Mouse (Mus musculus): ENCODE measurements at regions not wholly inside any gene's neighbourhood (a gene's known extent, or its start where the extent isn't known, plus 50 kb on each side); places are given as distances from the start of the nearest gene placed in this dataset.

DNA sequence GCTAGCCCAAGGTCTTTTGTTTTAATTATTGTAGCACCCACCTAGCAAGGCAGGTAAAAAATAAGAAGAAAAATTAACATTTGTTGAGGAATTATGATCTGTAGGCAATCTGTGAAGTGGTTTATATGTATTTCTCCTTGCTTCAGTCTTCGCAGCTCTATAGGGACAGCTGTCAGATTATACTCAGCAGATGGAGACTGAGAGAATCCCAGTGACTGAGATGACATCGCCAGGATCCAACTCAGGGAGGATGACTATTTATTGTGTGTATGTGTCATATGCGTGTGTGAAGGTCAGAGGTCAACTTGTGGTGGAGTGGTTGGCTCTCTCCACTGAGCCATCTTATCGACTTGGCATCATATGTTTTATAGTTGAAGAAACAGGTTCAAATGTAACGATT is 362.0 kb upstream of the Chd6 start:
- no peaks in the 10 kb centered on the region for H3K9me3 ChIP-seq (ENCODE audit: control insufficient read depth, low read length)
- 80% methylated on average over 5 of the region's 5 CpGs for WGBS
- no peak overlapping the region for H3K27ac ChIP-seq (replicated peaks; ENCODE audit: low read depth, low read length)
- no peak overlapping the region for H3K4me2 ChIP-seq (ENCODE audit: low read depth, low read length)
- DNase-seq (ENCODE audit: low spot score) (no peak), ATAC-seq (ENCODE audit: low read depth) (no peak)
- no peaks in the 10 kb centered on the region for H3K4me1 ChIP-seq (ENCODE audit: control insufficient read depth, insufficient read depth, low read length)
- no peak overlapping the region for H3K4me3 ChIP-seq (ENCODE audit: low read depth, low read length)
- no peaks in the 10 kb centered on the region for H3K36me3 ChIP-seq (ENCODE audit: control insufficient read depth, insufficient read depth, low read length)
- no peaks in the 10 kb centered on the region for H3K27me3 ChIP-seq (replicated peaks; ENCODE audit: control insufficient read depth, insufficient read depth, low read length)
- H3K9ac ChIP-seq (ENCODE audit: low read depth, low read length): no peak overlapping the region

DNA sequence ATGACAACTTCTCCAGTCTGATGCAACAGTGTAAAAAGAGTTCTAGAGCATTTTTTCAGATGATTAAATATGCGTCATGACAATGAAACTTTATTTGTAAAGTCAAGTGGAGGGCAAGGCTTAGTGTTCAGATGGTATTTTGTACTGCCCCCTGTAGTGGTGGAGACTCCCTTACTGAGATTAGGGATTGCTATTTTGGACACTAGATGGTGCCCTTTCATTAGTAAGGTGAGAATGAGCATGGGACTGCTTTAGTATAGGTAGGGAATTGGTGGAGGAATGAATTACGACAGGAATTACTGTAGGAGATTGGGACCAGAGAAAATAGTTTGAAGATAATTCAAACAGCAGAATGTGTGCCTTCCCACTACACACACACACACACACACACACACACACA is 361.1 kb upstream of the Chd6 start:
- Histone ChIP-seq H3K9ac (ENCODE audit: low read depth, low read length) (no peak overlapping the region), H3K27ac (replicated peaks; ENCODE audit: low read depth, low read length) (no peak overlapping the region), H3K4me2 (ENCODE audit: low read depth, low read length) (no peak overlapping the region), H3K9me3 (ENCODE audit: control insufficient read depth, low read length) (no peaks in the 10 kb centered on the region), H3K4me1 (ENCODE audit: control insufficient read depth, insufficient read depth, low read length) (no peaks in the 10 kb centered on the region), H3K36me3 (ENCODE audit: control insufficient read depth, insufficient read depth, low read length) (no peaks in the 10 kb centered on the region), H3K27me3 (replicated peaks; ENCODE audit: control insufficient read depth, insufficient read depth, low read length) (no peaks in the 10 kb centered on the region), H3K4me3 (ENCODE audit: low read depth, low read length) (no peak overlapping the region)
- ATAC-seq (ENCODE audit: low read depth): peak; percentile 68; the same call in 1 of the 2 replicates
- peak; percentile 43 for DNase-seq (ENCODE audit: low spot score)
- WGBS: 32% methylated on average over 2 of the region's 2 CpGs

- no peak overlapping the region for H3K9ac ChIP-seq (ENCODE audit: low read depth, low read length)
- no peaks in the 10 kb centered on the region for H3K27me3 ChIP-seq (replicated peaks; ENCODE audit: control insufficient read depth, insufficient read depth, low read length)
- ATAC-seq (ENCODE audit: low read depth) (no peak), DNase-seq (ENCODE audit: low spot score) (peak; percentile 34)
- H3K4me3 ChIP-seq (ENCODE audit: low read depth, low read length): no peak overlapping the region
- no peaks in the 10 kb centered on the region for H3K9me3 ChIP-seq (ENCODE audit: control insufficient read depth, low read length)
- no peak overlapping the region for H3K4me2 ChIP-seq (ENCODE audit: low read depth, low read length)
- H3K36me3 ChIP-seq (ENCODE audit: control insufficient read depth, insufficient read depth, low read length): no peaks in the 10 kb centered on the region
- no peaks in the 10 kb centered on the region for H3K4me1 ChIP-seq (ENCODE audit: control insufficient read depth, insufficient read depth, low read length)
- WGBS: 19% methylated on average over 1 of the region's 1 CpGs
- no peak overlapping the region for H3K27ac ChIP-seq (replicated peaks; ENCODE audit: low read depth, low read length)
These were observed 358.2 kb upstream of the Chd6 start for GRCm38 (mm10) chr2:161467035-161467434.

GRCm38 (mm10) chr2:161460600-161460999 is 351.7 kb upstream of the Chd6 start:
- 90% methylated on average over 4 of the region's 4 CpGs for WGBS
- no peak for DNase-seq (ENCODE audit: low spot score)
- no peaks in the 10 kb centered on the region for H3K27me3 ChIP-seq (replicated peaks; ENCODE audit: control insufficient read depth, insufficient read depth, low read length)
- H3K4me1 ChIP-seq (ENCODE audit: control insufficient read depth, insufficient read depth, low read length): no peaks in the 10 kb centered on the region
- H3K27ac ChIP-seq (replicated peaks; ENCODE audit: low read depth, low read length): no peak overlapping the region
- ATAC-seq (ENCODE audit: low read depth): no peak
- no peaks in the 10 kb centered on the region for H3K36me3 ChIP-seq (ENCODE audit: control insufficient read depth, insufficient read depth, low read length)
- H3K9ac ChIP-seq (ENCODE audit: low read depth, low read length): no peak overlapping the region
- no peaks in the 10 kb centered on the region for H3K9me3 ChIP-seq (ENCODE audit: control insufficient read depth, low read length)
- no peak overlapping the region for H3K4me3 ChIP-seq (ENCODE audit: low read depth, low read length)
- no peak overlapping the region for H3K4me2 ChIP-seq (ENCODE audit: low read depth, low read length)

DNA sequence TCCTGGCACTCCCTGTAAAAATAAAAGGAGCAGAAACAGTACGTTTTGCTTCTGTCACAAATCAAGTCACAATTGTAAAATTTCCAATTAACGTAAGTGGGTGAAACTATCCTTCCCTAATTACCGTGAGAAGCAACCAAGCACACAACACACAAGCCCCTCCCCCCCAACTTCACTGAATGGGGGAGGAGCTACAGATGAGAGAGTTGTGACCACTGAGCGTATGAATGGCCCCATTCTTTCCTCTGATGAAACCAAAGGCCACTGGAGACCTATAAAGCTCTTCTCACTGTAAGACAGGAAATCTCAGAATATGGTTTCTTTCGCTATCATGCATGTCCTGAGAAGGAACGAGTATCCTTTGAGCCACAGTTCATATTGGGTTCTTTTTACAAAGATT is 345.6 kb upstream of the Chd6 start:
- Histone ChIP-seq H3K4me3 (ENCODE audit: low read depth, low read length) (no peak overlapping the region), H3K36me3 (ENCODE audit: control insufficient read depth, insufficient read depth, low read length) (no peaks in the 10 kb centered on the region), H3K27ac (replicated peaks; ENCODE audit: low read depth, low read length) (no peak overlapping the region), H3K9me3 (ENCODE audit: control insufficient read depth, low read length) (no peaks in the 10 kb centered on the region), H3K4me2 (ENCODE audit: low read depth, low read length) (no peak overlapping the region), H3K27me3 (replicated peaks; ENCODE audit: control insufficient read depth, insufficient read depth, low read length) (no peaks in the 10 kb centered on the region), H3K4me1 (ENCODE audit: control insufficient read depth, insufficient read depth, low read length) (no peaks in the 10 kb centered on the region), H3K9ac (ENCODE audit: low read depth, low read length) (no peak overlapping the region)
- DNase-seq (ENCODE audit: low spot score) (peak; percentile 11), ATAC-seq (ENCODE audit: low read depth) (no peak)
- WGBS: 46% methylated on average over 6 of the region's 6 CpGs

DNA sequence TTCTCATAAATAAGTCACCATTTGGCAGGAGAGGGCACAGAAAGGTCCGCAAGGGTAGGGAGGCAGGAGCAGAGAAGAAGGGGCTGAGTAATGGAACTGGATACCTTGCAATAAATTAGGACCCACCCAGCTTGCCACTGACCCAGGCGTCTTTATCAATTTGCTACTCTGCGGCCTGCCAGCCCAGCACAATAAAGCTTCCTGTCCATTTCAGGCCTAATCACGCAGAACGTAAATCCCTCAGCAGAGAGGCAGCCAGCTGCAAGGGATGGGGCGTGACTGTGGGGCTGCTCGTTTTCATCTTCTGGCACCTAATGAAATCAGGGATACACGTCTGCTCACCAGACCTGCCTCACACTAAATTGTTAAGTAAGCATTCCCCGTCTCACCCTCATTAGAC is 324.9 kb upstream of the Chd6 start:
- ATAC-seq (ENCODE audit: low read depth): peak; percentile 37; the same call in 1 of the 2 replicates

DNA sequence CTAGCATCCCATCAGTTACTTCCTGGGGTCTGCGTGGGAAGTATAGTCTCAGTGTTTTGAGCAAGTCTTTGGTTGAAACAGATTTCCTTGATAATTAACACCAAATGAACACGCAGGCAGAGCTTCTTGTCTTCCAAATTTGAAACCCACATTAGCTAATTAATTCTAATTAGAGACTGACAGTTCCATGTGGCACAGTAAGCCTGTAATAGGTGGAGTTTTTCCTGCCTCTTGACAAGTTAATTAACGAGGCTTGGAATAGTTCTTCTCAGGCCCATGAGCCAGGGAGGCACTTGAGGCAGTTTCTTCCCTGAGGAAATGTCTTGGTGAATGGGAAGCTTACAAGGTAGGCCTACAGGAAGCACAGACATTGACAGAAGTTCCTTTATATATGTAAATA is 320.4 kb upstream of the Chd6 start:
- 52% methylated on average over 3 of the region's 3 CpGs for WGBS
- H3K36me3 ChIP-seq (ENCODE audit: control insufficient read depth, insufficient read depth, low read length): no peaks in the 10 kb centered on the region
- no peaks in the 10 kb centered on the region for H3K9me3 ChIP-seq (ENCODE audit: control insufficient read depth, low read length)
- H3K27ac ChIP-seq (replicated peaks; ENCODE audit: low read depth, low read length): no peak overlapping the region
- ATAC-seq (ENCODE audit: low read depth): no peak
- H3K4me1 ChIP-seq (ENCODE audit: control insufficient read depth, insufficient read depth, low read length): no peaks in the 10 kb centered on the region
- H3K4me2 ChIP-seq (ENCODE audit: low read depth, low read length): no peak overlapping the region
- no peaks in the 10 kb centered on the region for H3K27me3 ChIP-seq (replicated peaks; ENCODE audit: control insufficient read depth, insufficient read depth, low read length)
- no peak for DNase-seq (ENCODE audit: low spot score)
- no peak overlapping the region for H3K4me3 ChIP-seq (ENCODE audit: low read depth, low read length)
- no peak overlapping the region for H3K9ac ChIP-seq (ENCODE audit: low read depth, low read length)

More for the DNA sequence above, 324.9 kb upstream of the Chd6 start:
- DNase-seq (ENCODE audit: low spot score): peak; percentile 29
- H3K27me3 ChIP-seq (replicated peaks; ENCODE audit: control insufficient read depth, insufficient read depth, low read length): no peaks in the 10 kb centered on the region
- no peak overlapping the region for H3K4me3 ChIP-seq (ENCODE audit: low read depth, low read length)
- H3K36me3 ChIP-seq (ENCODE audit: control insufficient read depth, insufficient read depth, low read length): no peaks in the 10 kb centered on the region
- H3K9me3 ChIP-seq (ENCODE audit: control insufficient read depth, low read length): no peaks in the 10 kb centered on the region
- H3K4me2 ChIP-seq (ENCODE audit: low read depth, low read length): no peak overlapping the region
- no peaks in the 10 kb centered on the region for H3K4me1 ChIP-seq (ENCODE audit: control insufficient read depth, insufficient read depth, low read length)
- H3K9ac ChIP-seq (ENCODE audit: low read depth, low read length): no peak overlapping the region
- WGBS: 55% methylated on average over 9 of the region's 9 CpGs
- no peak overlapping the region for H3K27ac ChIP-seq (replicated peaks; ENCODE audit: low read depth, low read length)

DNA sequence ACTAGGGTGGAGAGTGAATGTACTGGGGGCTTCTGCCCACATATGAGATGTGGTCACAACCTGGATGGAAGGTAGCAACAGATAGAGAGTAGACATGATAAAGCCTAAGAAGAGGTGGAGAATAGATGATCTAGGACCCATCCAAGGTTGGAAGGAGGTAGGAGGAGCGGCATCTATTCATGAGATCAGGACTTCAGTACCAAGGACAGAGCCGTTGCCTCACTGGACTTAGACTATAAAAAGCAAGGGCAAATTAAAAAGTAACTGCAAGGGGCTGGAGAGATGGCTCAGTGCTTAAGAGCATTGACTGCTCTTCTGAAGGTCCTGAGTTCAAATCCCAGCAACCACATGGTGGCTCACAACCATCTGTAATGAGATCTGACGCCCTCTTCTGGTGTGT is 316.7 kb upstream of the Chd6 start:
- 47% methylated on average over 3 of the region's 3 CpGs for WGBS
- ATAC-seq (ENCODE audit: low read depth): no peak
- no peaks in the 10 kb centered on the region for H3K9me3 ChIP-seq (ENCODE audit: control insufficient read depth, low read length)

GRCm38 (mm10) chr2:161418062-161418461 is 309.2 kb upstream of the Chd6 start:
- 83% methylated on average over 7 of the region's 7 CpGs for WGBS
- H3K27me3 ChIP-seq (replicated peaks; ENCODE audit: control insufficient read depth, insufficient read depth, low read length): no peaks in the 10 kb centered on the region

More for the DNA sequence above, 316.7 kb upstream of the Chd6 start:
- no peak overlapping the region for H3K4me2 ChIP-seq (ENCODE audit: low read depth, low read length)
- peak; percentile 84 for DNase-seq (ENCODE audit: low spot score)
- no peak overlapping the region for H3K27ac ChIP-seq (replicated peaks; ENCODE audit: low read depth, low read length)
- no peak overlapping the region for H3K4me3 ChIP-seq (ENCODE audit: low read depth, low read length)
- H3K27me3 ChIP-seq (replicated peaks; ENCODE audit: control insufficient read depth, insufficient read depth, low read length): no peaks in the 10 kb centered on the region
- H3K4me1 ChIP-seq (ENCODE audit: control insufficient read depth, insufficient read depth, low read length): no peaks in the 10 kb centered on the region
- no peaks in the 10 kb centered on the region for H3K36me3 ChIP-seq (ENCODE audit: control insufficient read depth, insufficient read depth, low read length)
- no peak overlapping the region for H3K9ac ChIP-seq (ENCODE audit: low read depth, low read length)

More at GRCm38 (mm10) chr2:161418062-161418461, 309.2 kb upstream of the Chd6 start:
- H3K9ac ChIP-seq (ENCODE audit: low read depth, low read length): no peak overlapping the region
- H3K4me1 ChIP-seq (ENCODE audit: control insufficient read depth, insufficient read depth, low read length): no peaks in the 10 kb centered on the region
- no peak overlapping the region for H3K4me3 ChIP-seq (ENCODE audit: low read depth, low read length)
- no peak for DNase-seq (ENCODE audit: low spot score)
- no peak overlapping the region for H3K27ac ChIP-seq (replicated peaks; ENCODE audit: low read depth, low read length)
- H3K9me3 ChIP-seq (ENCODE audit: control insufficient read depth, low read length): no peaks in the 10 kb centered on the region
- ATAC-seq (ENCODE audit: low read depth): no peak
- H3K4me2 ChIP-seq (ENCODE audit: low read depth, low read length): no peak overlapping the region
- H3K36me3 ChIP-seq (ENCODE audit: control insufficient read depth, insufficient read depth, low read length): no peaks in the 10 kb centered on the region
